Mouse (Mus musculus) mesoderm, embryonic 11.5 days (tissue): ENCODE data around the gene Nnat.
"Not testable (repeated sequence)": the region's sequence is repeated elsewhere in the genome, so short reads cannot be mapped to it uniquely, and the experiment has no call there.

Source experiments
- DNase-seq: peaks from one replicate; pipeline ENCODE4 v3.0.0-alpha.2; 2012; ENCODE audit warnings: low read depth, low spot score

Gene Nnat

GRCm38 (mm10) chr2:157550292-157550691 lies 9.6 kb upstream of the Nnat start:
- DNase-seq, result no peak

GRCm38 (mm10) chr2:157552158-157552886 lies 7.6 kb upstream of the Nnat start:
- DNase-seq, result no peak

GRCm38 (mm10) chr2:157556074-157556698 lies 3.7 kb upstream of the Nnat start:
- DNase-seq, result no peak

- no peak for DNase-seq
Observed at GRCm38 (mm10) chr2:157558051-157558450, 1.8 kb upstream of the Nnat start.

- no peak for DNase-seq
Observed at GRCm38 (mm10) chr2:157558520-157558919, 1.4 kb upstream of the Nnat start.

GRCm38 (mm10) chr2:157559440-157559839 lies 438 bp upstream of the Nnat start:
- DNase-seq, result no peak

- no peak for DNase-seq
Observed at GRCm38 (mm10) chr2:157560302-157560701, 424 bp downstream of the Nnat start.

GRCm38 (mm10) chr2:157561165-157561836 lies 1.4 kb downstream of the Nnat start:
- peak; percentile 92 for DNase-seq

GRCm38 (mm10) chr2:157563031-157563430 lies 3.2 kb downstream of the Nnat start:
- DNase-seq, result no peak

- DNase-seq, result no peak
Observed at GRCm38 (mm10) chr2:157564723-157565122, 4.8 kb downstream of the Nnat start.

- DNase-seq, result no peak
Observed at GRCm38 (mm10) chr2:157565446-157565845, 5.6 kb downstream of the Nnat start.

GRCm38 (mm10) chr2:157565898-157566259 lies 6.0 kb downstream of the Nnat start:
- DNase-seq, result no peak

GRCm38 (mm10) chr2:157566260-157566952 lies 6.5 kb downstream of the Nnat start:
- peak; percentile 87 for DNase-seq

GRCm38 (mm10) chr2:157567235-157567961 lies 7.5 kb downstream of the Nnat start:
- DNase-seq, result no peak

GRCm38 (mm10) chr2:157568881-157569280 lies 9.0 kb downstream of the Nnat start:
- no peak for DNase-seq

GRCm38 (mm10) chr2:157569796-157570485 lies 10.1 kb downstream of the Nnat start:
- no peak for DNase-seq

GRCm38 (mm10) chr2:157571224-157571832 lies 11.4 kb downstream of the Nnat start, which contains the start of gene Blcap:
Gene Blcap (minus strand): TSS chr2:157571274.
- peak; percentile 73 for DNase-seq

- DNase-seq, result no peak
Observed at GRCm38 (mm10) chr2:157572786-157573185, 12.9 kb downstream of the Nnat start.

GRCm38 (mm10) chr2:157585351-157585750 lies 25.5 kb downstream of the Nnat start:
- not testable (repeated sequence) for DNase-seq

GRCm38 (mm10) chr2:157596876-157597566 lies 37.1 kb downstream of the Nnat start:
- no peak for DNase-seq
